Mouse (Mus musculus): Measurements from ENCODE around the gene Tescl.

Gene Tescl

DNA sequence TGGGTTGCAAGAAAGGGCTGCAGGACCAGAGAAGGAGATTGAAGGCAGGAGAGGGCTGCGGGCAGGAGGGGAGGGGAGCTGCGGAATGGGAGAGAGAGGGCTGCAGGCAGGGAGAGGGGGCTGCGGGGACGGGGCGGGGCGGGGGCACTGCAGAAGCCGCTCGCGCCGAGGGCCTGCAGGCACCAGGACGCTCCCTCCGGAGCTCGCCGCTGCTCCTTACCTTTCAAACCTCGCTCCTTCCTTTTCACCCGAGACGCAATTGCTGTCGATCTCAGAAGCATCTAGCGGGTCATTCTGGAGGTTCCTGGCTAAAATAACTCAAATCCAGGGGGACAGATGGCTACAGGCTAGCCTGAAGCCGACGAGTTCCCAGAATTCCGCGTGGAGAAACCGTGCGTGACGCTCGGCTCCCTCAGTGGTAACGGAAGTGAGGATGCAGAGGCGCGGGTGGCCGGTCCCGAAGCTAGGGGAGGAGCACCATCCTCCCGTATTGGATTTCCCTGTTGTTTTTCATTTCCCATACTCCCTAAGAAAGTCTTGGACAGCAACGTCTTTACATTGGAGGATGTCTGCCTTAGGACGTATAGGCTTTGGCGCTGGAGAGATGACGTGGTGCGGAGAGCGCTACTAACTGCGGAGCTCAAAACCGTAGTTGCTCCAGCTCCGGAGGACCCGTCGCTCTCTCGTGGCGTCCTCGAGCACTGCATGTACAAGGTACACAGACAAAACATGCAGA is 34.6 kb downstream of the Tescl start:
- peak; percentile 73 to 74 for DNase-seq

DNA sequence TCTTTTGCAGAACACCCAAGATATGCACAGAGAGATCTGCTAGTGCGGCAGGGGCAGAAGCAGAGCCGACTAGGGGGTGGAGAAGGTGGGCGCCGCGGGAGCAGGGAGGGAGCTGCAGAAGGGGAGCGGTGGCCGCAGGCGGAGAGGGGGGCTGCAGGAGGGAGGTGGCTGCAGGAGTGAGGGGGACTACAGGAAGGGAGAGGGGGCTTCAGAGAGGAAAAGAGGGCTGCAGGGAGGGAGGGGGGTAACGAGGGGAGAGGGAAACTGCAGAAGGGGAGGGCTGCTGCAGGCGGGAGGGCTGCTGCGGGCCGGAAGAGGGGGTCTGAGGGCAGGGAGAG is 35.1 kb downstream of the Tescl start:
- no peak for DNase-seq

DNA sequence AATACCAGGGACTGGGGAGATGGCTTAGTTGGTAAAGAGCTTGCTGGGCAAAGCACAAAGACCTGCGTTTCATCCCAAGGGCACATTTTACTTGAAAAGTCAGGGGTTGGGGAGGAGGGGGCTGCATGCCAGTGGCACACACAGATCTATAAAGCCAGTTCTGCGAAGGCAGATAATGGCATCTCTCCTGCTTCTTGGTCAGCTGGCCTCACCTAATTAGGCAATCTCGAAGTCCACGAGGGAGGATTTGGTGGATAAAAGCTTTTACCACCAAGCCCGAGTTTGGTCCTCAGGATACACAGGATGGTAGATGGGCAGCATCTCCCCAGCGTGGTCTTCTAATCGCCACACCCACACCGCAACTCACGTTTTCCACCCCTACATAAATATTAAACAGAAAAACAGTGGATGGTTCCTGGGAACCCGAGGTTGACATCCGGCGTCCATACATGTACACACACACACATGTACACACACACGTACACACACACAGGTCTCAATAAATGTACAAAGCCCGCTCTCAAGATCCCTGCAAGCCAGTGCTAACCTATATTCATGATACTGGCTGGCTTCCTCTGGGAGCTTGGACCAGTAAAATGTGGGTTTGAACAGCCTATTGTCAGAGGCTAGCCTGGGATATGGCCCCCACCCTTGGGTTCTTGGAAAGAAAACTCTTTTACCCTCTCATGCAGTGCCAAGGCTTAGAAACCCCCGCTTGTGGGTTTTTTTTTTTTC is 36.2 kb downstream of the Tescl start:
- no peak for DNase-seq

DNA sequence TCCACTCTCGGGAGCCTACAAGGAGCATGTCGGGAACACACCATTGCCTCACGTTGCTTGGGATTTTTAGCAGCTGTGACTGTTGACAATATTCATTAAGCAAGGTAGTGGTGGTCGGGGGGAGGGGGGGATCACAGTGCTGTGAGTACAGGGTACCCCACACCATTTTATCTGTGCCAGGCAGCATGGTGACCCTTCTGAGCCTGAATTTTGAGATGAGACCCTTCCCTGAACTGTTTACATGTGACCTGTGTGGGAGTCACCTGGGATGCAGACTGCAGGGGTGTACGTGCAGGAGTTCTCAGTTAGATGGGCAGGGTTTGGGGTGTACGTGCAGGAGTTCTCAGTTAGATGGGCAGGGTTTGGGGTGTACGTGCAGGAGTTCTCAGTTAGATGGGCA is 37.4 kb downstream of the Tescl start:
- DNase-seq: no peak

DNA sequence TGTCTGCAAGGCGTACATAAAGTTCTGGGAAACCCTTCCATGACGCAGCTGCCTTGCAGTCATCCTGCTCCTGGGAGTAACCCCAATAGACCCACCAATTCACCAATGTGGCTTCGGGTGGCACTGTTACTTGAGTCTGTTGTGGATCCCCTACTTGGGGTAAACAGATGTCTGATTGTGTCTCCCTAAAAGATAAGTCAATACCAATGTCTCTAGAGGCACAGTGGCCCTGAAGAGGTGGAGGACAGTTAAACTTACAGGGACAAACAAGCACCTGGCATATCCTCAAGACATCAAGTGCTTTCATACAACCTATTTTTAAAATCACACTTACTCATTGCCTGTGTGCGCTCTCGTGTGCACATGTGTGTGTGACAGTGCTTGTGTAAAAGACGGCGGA is 38.4 kb downstream of the Tescl start:
- DNase-seq: no peak

DNA sequence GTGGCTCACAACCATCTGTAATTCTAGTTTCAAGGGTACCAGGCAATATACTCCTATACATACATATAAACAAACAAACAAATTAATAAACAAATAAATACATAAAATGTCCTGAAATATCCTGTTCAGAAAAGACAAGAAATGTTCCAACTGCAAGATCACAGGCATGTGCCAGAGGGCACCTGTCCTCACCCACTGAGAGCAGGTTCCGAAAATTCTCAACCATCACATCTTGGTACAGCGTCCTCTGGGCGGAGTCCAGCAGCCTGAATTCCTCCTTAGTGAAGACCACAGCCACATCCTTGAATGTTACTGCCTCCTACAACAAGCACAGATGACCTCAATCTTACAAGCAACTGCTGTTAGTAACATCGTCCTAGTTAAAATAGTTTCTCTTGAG is 39.0 kb downstream of the Tescl start:
- no peak for DNase-seq

DNA sequence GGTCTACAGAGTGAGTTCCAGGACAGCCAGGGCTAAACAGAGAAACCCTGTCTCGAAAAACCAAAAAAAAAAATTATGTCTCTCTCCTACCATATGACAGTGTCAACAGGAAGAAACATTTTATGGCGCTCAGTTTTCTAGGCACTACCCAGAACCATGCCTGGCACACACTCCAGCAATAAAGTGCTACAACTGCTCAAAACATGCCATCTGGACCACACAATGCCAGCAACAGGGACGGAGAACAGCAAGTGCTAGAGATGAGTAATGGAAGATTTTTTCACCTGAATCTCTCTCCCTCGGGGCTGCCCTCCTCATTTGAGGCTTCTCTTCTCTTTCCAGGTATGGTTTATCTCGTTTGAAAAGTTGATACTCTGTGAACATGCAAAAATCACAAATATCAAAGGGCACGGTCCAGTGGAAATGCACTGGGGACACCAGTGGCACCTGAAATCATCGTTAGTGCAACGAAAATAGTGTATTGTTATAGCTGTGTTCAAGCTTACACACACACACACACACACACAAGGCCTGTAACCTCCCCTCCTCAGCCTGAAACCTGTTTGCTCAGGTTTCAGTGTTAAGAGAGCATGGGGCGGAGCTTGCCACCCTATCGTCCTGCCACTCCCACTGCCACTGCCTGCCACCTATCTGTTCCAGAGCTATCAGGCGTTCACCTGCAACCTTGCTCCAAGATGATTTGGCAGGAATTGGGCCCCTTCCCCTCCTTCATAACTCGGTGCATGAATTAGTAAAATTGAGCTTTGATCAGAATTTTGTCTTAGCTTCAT is 40.5 kb downstream of the Tescl start:
- no peak for DNase-seq

DNA sequence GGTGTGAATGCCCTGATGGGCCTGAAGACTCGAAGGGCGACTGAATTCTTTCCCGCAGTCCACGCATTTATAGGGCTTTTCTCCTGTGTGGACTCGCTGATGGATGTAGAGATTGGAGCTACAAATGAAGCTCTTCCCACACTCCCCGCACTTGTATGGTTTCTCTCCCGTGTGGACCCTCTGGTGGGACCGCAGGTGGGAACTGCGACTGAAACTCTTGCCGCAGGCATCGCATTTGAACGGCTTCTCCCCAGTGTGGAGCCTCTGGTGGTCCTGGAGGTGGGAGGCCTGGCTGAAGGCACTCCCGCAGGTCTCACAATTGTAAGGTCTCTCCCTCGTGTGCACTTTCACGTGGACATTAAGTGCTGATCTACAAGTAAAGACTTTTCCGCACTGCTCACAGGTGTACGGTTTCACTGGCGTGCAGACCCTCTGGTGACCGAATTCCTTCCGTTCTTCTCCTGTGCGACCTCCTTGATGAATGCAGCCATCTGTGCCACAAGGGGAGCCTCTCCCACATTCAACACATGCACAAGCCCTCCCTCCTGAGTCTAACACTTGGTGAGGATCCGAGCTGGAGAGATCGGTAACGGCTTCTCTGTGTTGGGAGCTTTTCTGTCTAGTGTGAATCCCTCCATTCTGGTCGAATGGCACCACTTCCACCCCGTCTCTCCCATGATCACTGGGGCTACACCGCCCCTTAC is 42.2 kb downstream of the Tescl start:
- no peak for DNase-seq

DNA sequence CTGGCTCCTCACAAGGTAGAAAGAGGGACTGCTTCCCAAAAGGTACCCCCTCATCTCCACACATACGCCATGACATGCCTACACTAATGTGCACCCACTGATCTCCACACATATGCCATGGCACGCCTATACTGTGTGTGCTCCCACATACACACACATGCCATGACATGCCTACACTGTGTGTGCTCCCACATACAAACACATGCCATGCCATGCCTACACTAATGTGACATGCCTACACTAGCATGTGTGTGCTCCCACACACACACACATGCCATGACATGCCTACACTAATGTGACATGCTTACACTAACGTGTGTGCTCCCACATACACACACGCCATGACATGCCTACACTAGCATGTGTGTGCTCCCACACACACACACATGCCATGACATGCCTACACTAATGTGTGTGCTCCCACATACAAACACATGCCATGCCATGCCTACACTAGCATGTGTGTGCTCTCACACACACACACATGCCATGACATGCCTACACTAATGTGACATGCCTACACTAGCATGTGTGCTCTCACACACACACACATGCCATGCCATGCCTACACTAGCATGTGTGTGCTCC is 43.5 kb downstream of the Tescl start:
- no peak for DNase-seq

DNA sequence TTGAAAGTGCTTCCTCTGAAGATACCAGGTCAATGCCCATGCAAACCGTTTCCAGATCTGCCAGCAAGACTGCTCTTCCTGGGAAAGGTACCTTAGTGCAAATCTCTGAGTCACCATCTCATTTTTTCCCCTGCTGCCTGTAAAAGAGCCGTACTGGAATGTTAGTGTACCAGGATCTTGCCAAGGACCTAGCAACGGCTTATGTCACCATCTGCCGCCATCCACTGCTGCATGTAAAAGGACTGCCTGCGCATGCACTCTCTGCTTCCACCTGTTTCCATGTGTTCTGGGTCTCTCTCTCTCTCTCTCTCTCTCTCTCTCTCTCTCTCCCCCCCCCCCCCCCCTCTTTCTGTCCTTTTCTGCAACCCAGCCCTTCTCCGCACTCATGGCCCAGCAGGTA is 45.2 kb downstream of the Tescl start:
- no peak for DNase-seq

DNA sequence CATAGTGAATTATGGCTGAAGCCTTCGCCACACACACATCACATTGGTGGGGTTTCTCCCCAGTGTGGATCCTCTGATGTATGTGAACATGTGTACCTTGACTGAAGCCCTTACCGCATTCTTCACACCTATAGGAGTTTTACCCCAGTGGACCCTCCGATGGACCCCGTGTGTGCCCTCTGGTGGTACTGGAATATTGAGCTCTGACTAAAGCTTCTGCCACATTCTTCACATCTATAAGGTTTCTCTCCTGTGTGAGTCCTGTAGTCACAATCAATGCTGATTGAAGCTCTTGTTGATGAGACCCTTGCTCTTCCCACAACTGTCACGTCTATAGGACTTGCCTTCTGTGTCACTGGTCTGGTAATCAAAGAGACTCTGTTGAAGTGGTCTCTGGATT is 46.1 kb downstream of the Tescl start:
- DNase-seq: peak; percentile 15 to 18

DNA sequence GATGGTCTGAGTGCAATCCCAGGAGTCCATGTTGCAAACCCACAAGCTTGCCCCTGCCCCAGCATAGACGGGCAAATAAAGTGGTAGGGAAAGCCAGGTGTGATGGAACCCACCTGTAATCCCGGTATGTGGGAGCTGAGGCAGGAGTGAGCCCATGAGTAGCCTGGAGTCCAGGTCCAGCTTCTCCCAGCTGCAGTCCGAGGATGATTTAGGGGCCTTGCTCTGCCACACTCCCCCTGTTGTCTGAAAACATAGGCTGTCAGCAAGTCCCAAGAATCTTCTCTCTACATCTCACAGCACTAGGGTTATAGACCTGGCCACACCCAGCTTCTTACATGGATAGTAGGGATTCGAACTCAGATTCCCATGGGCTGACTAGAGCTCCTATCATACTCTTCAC is 46.8 kb downstream of the Tescl start:
- DNase-seq: no peak

DNA sequence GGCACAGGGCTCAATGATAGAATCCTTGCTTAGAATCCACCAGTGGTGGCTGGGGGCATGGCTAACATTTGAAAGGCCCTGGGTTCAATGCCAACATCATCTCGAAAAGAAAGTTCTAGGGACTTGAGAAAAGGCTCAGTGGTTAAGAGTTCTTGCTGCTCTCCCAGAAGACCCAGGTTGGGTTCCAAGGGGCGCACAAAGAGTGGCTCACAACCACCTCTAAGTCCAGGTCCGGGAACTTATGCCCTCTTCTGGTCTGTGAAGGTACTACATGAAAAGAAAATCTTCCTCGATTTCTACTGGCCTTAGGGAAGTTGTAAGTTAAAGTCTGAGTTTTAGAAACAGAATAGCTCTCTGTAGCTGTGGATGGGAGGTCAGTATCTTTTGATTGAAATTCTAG is 47.6 kb downstream of the Tescl start:
- no peak for DNase-seq

Measured in B cell, adult 2 months (primary cell).